Mouse (Mus musculus) liver, adult 2 months (tissue): ENCODE data around the gene Mrvi1. TPM values are rescaled to one million over a fixed set of nuclear protein-coding genes. Genes with fewer than 3 reads are reported as not detected.

Experiments used
- DNase-seq: peaks from one replicate; pipeline ENCODE4 v3.0.0-alpha.2; 2011; ENCODE audit warnings: low read depth, low spot score; ENCODE audit errors: extremely low read depth
- H3K27ac ChIP-seq: fragments of 200-500 bp; replicated peaks from 2 replicates; pipeline ENCODE4 v1.5.1; 2012; ENCODE audit warnings: low read depth, mild to moderate bottlenecking, control low read depth, inconsistent platforms, low read length; ENCODE audit not compliant: insufficient read depth
- H3K27me3 ChIP-seq: fragments of 200-500 bp; 2 replicates; pipeline ENCODE4 v1.6.1; 2012; ENCODE audit warnings: mild to moderate bottlenecking, moderate library complexity, low read length, inconsistent platforms; ENCODE audit not compliant: control insufficient read depth, insufficient read depth
- H3K36me3 ChIP-seq: fragments of 200-500 bp; 2 replicates; pipeline ENCODE4 v1.6.1; 2012; ENCODE audit warnings: low read length, inconsistent platforms; ENCODE audit not compliant: control insufficient read depth, insufficient read depth
- H3K4me1 ChIP-seq: fragments of 200-500 bp; 2 replicates; pipeline ENCODE4 v1.6.1; 2011; ENCODE audit warnings: low read length; ENCODE audit not compliant: control insufficient read depth, insufficient read depth
- H3K4me3 ChIP-seq: fragments of 200-500 bp; 2 replicates; pipeline ENCODE4 v1.5.1; 2011; ENCODE audit warnings: low read depth, mild to moderate bottlenecking, control low read depth, low read length, moderate library complexity; ENCODE audit not compliant: insufficient read depth
- H3K79me2 ChIP-seq: fragments of 200-500 bp; 2 replicates; pipeline ENCODE4 v1.6.1; 2012; ENCODE audit warnings: inconsistent platforms, mild to moderate bottlenecking, low read length, moderate library complexity; ENCODE audit not compliant: control insufficient read depth, insufficient read depth
- H3K9ac ChIP-seq: fragments of 200-500 bp; 2 replicates; pipeline ENCODE4 v1.6.1; 2012; ENCODE audit warnings: low read depth, mild to moderate bottlenecking, control low read depth, inconsistent platforms, low read length
- CTCF ChIP-seq: fragments of 200-500 bp; IDR thresholded peaks from 2 replicates; pipeline ENCODE4 v1.5.1; 2011; ENCODE audit warnings: low read depth, low read length, control low read depth
- POLR2A ChIP-seq: fragments of 200-500 bp; IDR thresholded peaks from 2 replicates; pipeline ENCODE4 v1.6.1; 2011; ENCODE audit warnings: low read length, control low read depth; ENCODE audit not compliant: insufficient read depth; ENCODE audit errors: extremely low read depth
- WGBS: fragments of 180-500 bp; shearing (Covaris S2); methylation state at CpG from one replicate; pipeline ENCODE4 v1.1.7; 2018; 5-methylcytosine and 5-hydroxymethylcytosine counted together
- polyA plus RNA-seq: library from polyadenylated mRNA; depleted of rRNA; stranded (reverse); fragments of >200 nt; gene quantifications from 2 replicates; pipeline ENCODE4 v1.2.3, GENCODE M21; 2012
- total RNA-seq: library from RNA; depleted of rRNA; stranded (reverse); fragments of >200 nt; gene quantifications from 2 replicates; pipeline ENCODE4 v1.2.3, GENCODE M21; 2014

Mrvi1 gene
- total and polyA plus RNA-seq, 2 experiments: 0.55 to 1.3 TPM

DNA sequence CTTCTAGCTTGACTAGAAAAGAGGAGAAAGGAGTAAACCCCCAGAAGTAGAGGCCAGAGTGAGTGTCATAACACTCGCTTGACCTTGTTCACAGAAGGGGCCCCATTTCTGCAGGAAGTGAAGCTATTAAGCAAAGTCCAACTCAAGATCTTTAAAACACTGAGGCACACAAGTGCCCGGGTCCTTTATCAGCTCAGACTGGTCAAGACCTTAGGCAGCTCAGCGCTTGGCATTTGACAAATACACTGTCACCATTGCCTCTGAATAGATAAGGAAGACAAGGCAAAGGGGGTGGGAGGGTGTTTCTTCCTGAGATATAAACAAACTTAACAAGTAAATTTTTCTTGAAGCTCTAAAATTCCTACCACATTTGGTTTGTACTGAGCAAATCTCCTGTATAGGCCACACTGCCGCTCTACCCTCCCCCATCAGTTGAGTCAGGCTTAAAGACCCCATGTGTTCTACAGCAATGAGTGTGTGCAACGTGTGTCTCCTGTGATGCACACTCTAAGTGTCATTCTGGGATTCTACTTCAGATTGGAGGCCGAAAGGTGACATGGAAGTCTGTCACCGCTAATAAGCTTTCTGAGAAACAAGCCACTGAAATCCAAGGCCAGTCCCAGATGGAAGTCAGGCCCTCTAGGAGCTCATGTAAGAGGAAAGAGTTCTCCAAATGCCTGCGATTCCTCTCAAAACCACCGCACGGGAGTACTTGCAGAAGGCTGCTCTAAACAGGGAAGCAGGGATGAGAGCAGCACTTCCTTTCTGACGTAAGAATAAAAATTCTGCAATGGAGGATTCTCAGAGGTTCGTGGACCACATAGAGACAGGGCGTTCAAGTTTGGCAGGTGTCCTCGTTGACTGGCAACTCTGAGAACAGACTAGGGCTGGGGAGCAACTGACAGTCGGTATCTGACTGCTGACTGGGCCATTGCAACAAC, 16.9 kb upstream of the Mrvi1 start:
- Histone ChIP-seq H3K9ac (no peak overlapping the region), H3K4me3 (no peak overlapping the region), H3K27me3 (no peaks in the 10 kb centered on the region), H3K27ac (no peak overlapping the region), H3K79me2 (no peaks in the 10 kb centered on the region), H3K36me3 (no peaks in the 10 kb centered on the region), H3K4me1 (no peaks in the 10 kb centered on the region)
- WGBS: 81% methylated on average over 15 of the region's 15 CpGs
- no peak for DNase-seq
- no peak for TF ChIP-seq POLR2A
- TF ChIP-seq CTCF: no peak

DNA sequence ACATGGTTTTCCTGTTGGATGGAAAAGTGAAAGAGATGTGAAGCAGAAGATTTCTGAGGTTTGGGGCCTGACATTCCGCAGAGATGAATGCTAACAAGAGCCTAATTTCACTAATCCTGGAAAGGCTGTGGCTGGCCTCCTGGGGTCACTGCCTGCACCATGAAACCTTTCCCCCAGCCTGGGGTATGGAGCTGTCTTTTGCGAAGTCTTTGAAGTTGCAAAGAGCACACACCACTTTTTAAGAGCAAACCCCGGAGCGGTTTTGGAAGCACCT, 8.9 kb upstream of the Mrvi1 start:
- Histone ChIP-seq H3K79me2 (no peaks in the 10 kb centered on the region), H3K9ac (no peak overlapping the region), H3K36me3 (no peaks in the 10 kb centered on the region), H3K27ac (no peak overlapping the region), H3K4me1 (no peaks in the 10 kb centered on the region), H3K27me3 (no peaks in the 10 kb centered on the region), H3K4me3 (no peak overlapping the region)
- 89% methylated on average over 4 of the region's 4 CpGs for WGBS
- DNase-seq: no peak
- TF ChIP-seq POLR2A: no peak

DNA sequence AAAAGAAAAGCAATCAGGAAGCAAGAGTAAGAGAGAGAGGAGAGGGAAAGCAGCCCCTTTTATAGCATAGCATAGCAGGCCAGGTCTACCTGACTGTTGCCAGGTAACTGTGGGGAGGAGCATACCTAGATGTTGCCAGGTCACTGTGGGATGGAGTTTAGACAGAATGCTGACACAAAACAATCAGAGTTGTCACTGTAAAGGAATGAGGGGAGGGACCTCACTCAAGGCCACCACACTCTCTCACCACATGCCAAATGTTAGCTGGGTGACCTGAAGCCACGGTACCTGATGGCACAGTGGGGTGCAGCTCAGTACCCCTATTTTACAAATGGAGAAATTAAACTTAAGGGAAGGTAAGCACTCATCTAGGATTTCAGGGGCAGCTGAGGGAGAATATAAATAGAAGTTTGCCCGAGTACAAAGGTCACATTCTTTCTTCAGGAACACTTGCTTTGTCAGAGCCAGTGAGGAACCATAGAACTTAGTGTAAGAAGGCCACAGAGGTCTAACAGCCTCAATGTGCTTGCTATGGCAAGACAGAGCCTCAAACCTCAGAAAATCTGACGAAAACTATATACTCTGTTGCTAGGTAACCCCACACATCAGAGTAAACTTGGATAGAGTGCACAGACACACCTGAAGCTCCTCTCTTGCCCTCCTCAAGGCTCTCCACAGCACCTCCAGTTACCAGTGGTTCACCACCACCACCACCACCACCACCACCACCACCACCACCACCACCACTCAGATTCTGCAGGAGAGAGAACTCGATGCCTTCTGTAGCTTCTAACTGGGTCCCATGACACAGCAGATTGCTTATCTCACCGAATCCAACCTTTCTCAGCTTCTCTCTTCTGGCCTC, 8.3 kb upstream of the Mrvi1 start:
- H3K4me1 ChIP-seq: no peaks in the 10 kb centered on the region
- TF ChIP-seq CTCF: no peak
- TF ChIP-seq POLR2A: no peak
- H3K4me3 ChIP-seq: no peak overlapping the region
- no peak overlapping the region for H3K9ac ChIP-seq
- H3K36me3 ChIP-seq: no peaks in the 10 kb centered on the region
- no peaks in the 10 kb centered on the region for H3K27me3 ChIP-seq
- no peak overlapping the region for H3K27ac ChIP-seq
- WGBS: 43% methylated on average over 5 of the region's 5 CpGs
- H3K79me2 ChIP-seq: no peaks in the 10 kb centered on the region
- no peak for DNase-seq

DNA sequence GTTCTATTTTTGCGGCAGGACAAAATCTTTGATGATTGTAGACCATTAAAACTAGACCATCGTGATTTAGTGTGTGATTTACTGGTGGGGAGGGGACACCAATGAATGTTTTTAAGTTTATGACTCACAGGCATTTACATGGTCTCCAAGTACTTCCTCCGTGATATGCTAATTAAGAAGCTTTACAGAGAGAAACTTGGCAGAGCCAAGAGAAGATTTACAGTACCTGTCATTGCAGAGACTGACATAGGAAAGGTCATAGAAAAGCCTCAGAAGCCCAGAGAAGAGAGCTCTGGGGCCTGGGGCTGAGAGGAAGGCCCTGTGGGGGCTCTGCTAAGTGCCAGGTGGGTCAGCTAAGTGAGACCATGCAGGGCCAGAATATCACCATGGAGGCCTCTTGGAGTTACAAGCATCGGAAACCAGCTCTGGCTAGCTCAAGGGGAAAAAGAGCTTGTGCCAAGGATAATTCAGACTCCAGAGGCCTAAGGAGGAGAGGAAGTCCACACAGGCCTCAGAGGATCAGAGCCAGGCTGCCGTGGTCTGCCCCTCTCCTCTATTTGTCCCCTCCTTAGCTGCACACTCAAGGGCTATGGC, 7.1 kb upstream of the Mrvi1 start:
- Histone ChIP-seq H3K36me3 (no peaks in the 10 kb centered on the region), H3K27me3 (no peaks in the 10 kb centered on the region), H3K4me1 (no peaks in the 10 kb centered on the region), H3K27ac (no peak overlapping the region), H3K4me3 (no peak overlapping the region), H3K9ac (no peak overlapping the region), H3K79me2 (no peaks in the 10 kb centered on the region)
- WGBS: 78% methylated on average over 5 of the region's 5 CpGs
- TF ChIP-seq POLR2A (no peak), CTCF (no peak)
- DNase-seq: no peak

DNA sequence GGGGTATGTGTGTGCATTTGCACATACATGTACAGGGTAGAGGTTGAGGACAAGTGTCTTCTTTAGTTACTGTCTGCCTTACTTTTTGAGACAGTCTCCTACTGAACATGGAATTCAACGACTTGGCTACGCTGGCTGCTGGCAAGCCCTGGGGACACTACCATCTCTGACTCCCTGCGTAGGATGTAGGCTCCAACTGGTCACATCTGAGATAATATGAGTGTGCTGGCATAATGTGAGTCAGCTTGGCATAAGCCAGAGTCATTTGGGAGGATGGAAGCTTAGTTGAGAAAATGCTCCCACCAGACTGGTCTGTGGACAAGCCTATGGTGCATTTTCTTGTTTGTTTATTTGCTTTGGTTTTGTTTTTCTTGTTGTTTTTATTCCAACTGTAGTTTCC, 5.8 kb upstream of the Mrvi1 start:
- 96% methylated on average over 3 of the region's 3 CpGs for WGBS
- Histone ChIP-seq H3K9ac (no peak overlapping the region), H3K4me3 (no peak overlapping the region), H3K27me3 (no peaks in the 10 kb centered on the region), H3K36me3 (no peaks in the 10 kb centered on the region), H3K4me1 (0 out of 2 replicates have a peak, but pooled peaks cover 2% of the 10 kb centered on the region), H3K27ac (no peak overlapping the region), H3K79me2 (no peaks in the 10 kb centered on the region)
- TF ChIP-seq CTCF (no peak), POLR2A (no peak)
- no peak for DNase-seq
